Mouse (Mus musculus): ENCODE results near the gene Nup88. TPM values are rescaled to one million over a fixed set of nuclear protein-coding genes. Genes with fewer than 3 reads are reported as not detected.
"Not testable (repeated sequence)": the region's sequence is repeated elsewhere in the genome, so short reads cannot be mapped to it uniquely, and the experiment has no call there.

The Nup88 gene
- polyA plus RNA-seq, 1 experiment from 2014 or later, result 87.2 TPM

DNA sequence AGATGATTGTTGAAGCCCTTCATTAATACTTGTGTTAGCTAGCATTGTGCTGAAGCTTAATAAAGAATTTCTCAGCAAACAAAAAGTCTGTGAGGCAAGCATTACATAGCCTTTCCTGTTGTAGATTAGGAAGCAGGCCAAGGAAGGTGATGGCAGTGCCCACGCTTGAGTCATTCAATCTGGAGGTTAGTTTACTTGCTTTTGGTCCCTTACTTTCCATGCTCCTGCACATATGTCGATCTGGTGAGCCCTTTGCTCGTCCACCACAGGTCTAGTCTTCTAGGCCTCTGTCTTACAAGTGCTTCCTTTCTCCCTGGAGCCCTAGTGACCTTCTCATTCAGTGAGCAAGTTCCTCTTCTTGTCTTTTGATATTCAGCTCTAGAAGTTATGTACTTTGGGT, 63.1 kb downstream of the Nup88 start:
- H3K4me1 ChIP-seq, result no peaks in the 10 kb centered on the region
- H3K4me2 ChIP-seq, result no peak overlapping the region
- ATAC-seq, result no peak
- WGBS (ENCODE audit: insufficient replicate concordance), result 73% methylated on average over 3 of the region's 3 CpGs
- H3K36me3 ChIP-seq, result peaks cover 66% of the 10 kb centered on the region
- no peak overlapping the region for H3K27ac ChIP-seq
- H3K27me3 ChIP-seq (replicated peaks), result no peaks in the 10 kb centered on the region
- no peak overlapping the region for H3K4me3 ChIP-seq
- H3K9me3 ChIP-seq (replicated peaks), result no peaks in the 10 kb centered on the region
- no peak overlapping the region for H3K9ac ChIP-seq

- not testable (repeated sequence) for H3K27me3 ChIP-seq (replicated peaks); H3K9ac ChIP-seq; H3K4me2 ChIP-seq; H3K4me3 ChIP-seq; ATAC-seq; H3K4me1 ChIP-seq; H3K27ac ChIP-seq; H3K9me3 ChIP-seq (replicated peaks)
- H3K36me3 ChIP-seq, result peaks cover 58% of the 10 kb centered on the region
- 83% methylated on average over 5 of the region's 5 CpGs for WGBS (ENCODE audit: insufficient replicate concordance)
Measured at GRCm38 (mm10) chr11:70898182-70898581, 71.6 kb downstream of the Nup88 start.

DNA sequence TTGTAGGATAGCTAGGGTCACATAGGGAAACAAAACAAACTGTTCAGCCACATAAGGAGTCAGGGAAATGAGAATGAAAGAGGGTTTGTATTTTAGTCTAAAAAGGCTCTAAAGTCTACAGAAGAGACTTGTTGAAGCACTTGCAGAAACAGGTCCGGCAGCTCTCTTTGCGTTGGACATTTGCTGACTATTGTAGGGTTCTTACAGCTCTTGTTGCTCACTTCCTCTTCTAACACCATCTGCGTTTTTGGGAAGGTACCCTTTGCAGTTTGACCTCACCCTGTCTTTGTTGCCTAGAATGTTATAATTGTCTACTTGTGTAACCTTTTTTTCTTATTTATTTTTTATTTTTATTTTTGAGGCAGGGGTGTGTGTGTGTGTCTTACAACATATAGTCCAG, 72.1 kb downstream of the Nup88 start:
- Histone ChIP-seq H3K27ac (no peak overlapping the region), H3K9ac (no peak overlapping the region), H3K9me3 (replicated peaks) (no peaks in the 10 kb centered on the region), H3K4me3 (no peak overlapping the region), H3K36me3 (peaks cover 60% of the 10 kb centered on the region), H3K4me2 (no peak overlapping the region), H3K27me3 (replicated peaks) (no peaks in the 10 kb centered on the region), H3K4me1 (no peaks in the 10 kb centered on the region)
- 59% methylated on average over 3 of the region's 3 CpGs for WGBS (ENCODE audit: insufficient replicate concordance)
- no peak for ATAC-seq

Other genes with a start within 250 kb of the Nup88 start
- gene Zfp3, start 205.8 kb downstream of the Nup88 start, polyA plus RNA-seq (2016; fragmentation: Nextera tagmentation; extraction: Ambion mirVana), result 1.9 and 2.2 TPM in 2 replicates
- gene Scimp, start 157.4 kb downstream of the Nup88 start, polyA plus RNA-seq (2016; fragmentation: Nextera tagmentation; extraction: Ambion mirVana), result 0.26 and 0.41 TPM in 2 replicates
- gene Rabep1, start 125.2 kb downstream of the Nup88 start, polyA plus RNA-seq (2016; fragmentation: Nextera tagmentation; extraction: Ambion mirVana), result 21.1 and 23.0 TPM in 2 replicates
- gene Rpain, start 240 bp upstream of the Nup88 start, polyA plus RNA-seq (2016; fragmentation: Nextera tagmentation; extraction: Ambion mirVana), result 104 and 105 TPM in 2 replicates
- 352 and 380 TPM in 2 replicates for gene C1qbp, start 13.1 kb upstream of the Nup88 start, polyA plus RNA-seq (2016; fragmentation: Nextera tagmentation; extraction: Ambion mirVana)
- gene Dhx33, start 34.5 kb upstream of the Nup88 start, polyA plus RNA-seq (2016; fragmentation: Nextera tagmentation; extraction: Ambion mirVana), result 15.3 and 16.3 TPM in 2 replicates
- gene Mis12, start 49.6 kb upstream of the Nup88 start, polyA plus RNA-seq (2016; fragmentation: Nextera tagmentation; extraction: Ambion mirVana), result 29.3 and 31.4 TPM in 2 replicates
- 34.8 and 41.4 TPM in 2 replicates for gene Derl2, start 49.9 kb upstream of the Nup88 start, polyA plus RNA-seq (2016; fragmentation: Nextera tagmentation; extraction: Ambion mirVana)
- 12.9 and 14.1 TPM in 2 replicates for gene 6330403K07Rik, start 63.5 kb upstream of the Nup88 start, polyA plus RNA-seq (2016; fragmentation: Nextera tagmentation; extraction: Ambion mirVana)
- 0.10 and 0.12 TPM in 2 replicates for gene Nlrp1a, start 174.7 kb upstream of the Nup88 start, polyA plus RNA-seq (2016; fragmentation: Nextera tagmentation; extraction: Ambion mirVana)

All from liver, embryonic 12.5 days (tissue).